Mouse (Mus musculus) brain, embryonic 14.5 days (tissue): Measurements from ENCODE around the gene Nln. TPM values are rescaled to one million over a fixed set of nuclear protein-coding genes. Genes with fewer than 3 reads are reported as not detected.

Source experiments
- DNase-seq: peaks from one replicate; pipeline ENCODE4 v3.0.0-alpha.2; 2011; ENCODE audit warnings: low read depth
- CTCF ChIP-seq: fragments of 200-500 bp; IDR thresholded peaks from 2 replicates; pipeline ENCODE4 v1.5.1; 2012; ENCODE audit warnings: inconsistent platforms, mild to moderate bottlenecking, moderate library complexity, borderline replicate concordance; ENCODE audit not compliant: insufficient read depth, insufficient read length; ENCODE audit errors: extremely low read depth
- POLR2A ChIP-seq: fragments of 200-500 bp; IDR thresholded peaks from 2 replicates; pipeline ENCODE4 v1.6.1; 2012; ENCODE audit warnings: mild to moderate bottlenecking, inconsistent platforms, borderline replicate concordance; ENCODE audit not compliant: poor library complexity, insufficient read depth, insufficient read length, severe bottlenecking; ENCODE audit errors: extremely low read depth
- polyA plus RNA-seq: library from polyadenylated mRNA; depleted of rRNA; stranded (reverse); fragments of >200 nt; gene quantifications from 2 replicates; pipeline ENCODE4 v1.2.3, GENCODE M21; 2012; rRNA removed

The Nln gene
- polyA plus RNA-seq, 1 experiment = 35.3 TPM

DNA sequence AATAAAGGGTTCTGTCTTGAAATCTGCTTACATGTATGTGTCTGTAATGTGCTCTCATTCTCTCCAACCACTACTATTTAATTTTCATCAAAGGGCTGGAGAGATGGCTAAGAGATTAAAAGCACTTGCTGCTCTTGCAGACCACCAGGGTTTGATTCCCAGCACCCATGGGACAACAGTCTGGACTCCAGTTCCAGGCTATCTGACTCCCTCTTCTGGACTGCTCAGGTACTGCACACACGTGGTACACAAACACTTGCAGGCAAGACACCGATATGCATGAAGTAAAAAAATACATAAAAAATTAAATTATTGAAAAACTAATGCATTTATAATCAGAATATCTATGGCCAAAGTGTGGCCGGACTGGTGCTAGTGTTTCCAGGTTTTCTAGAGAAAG lies 127.0 kb downstream of the Nln start:
- no peak for DNase-seq
- no peak for TF ChIP-seq CTCF
- no peak for TF ChIP-seq POLR2A

GRCm38 (mm10) chr13:103980414-103980813 lies 129.0 kb downstream of the Nln start:
- DNase-seq = no peak
- no peak for TF ChIP-seq POLR2A
- no peak for TF ChIP-seq CTCF

DNA sequence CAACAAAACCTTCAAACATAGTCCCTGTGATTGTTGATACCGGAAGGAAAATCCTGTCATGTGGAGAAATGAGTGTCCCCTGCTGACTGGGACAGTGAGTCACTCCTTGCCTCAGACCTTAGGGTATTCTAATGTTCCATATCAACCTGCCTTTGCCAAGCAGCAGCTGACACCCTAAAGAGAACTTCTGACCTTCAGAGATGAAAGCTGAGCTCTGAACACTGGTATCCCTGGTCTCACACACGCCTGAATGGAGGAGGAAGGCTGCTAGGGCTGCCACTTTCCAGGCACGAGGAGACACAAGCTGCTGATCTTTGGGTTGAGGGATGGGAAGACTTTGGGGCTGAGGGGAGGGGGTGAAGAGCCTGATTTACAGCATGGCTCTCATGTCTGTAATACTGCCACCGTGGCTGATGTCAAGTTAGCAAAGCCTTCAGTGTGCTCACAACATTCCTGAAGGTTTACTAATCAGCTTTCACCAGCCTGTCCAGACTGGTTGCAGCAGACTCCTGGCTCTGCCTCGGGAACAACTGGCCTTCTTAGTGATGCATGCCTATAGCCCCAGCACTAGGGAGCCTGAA lies 131.0 kb downstream of the Nln start:
- no peak for TF ChIP-seq CTCF
- TF ChIP-seq POLR2A = no peak
- no peak for DNase-seq

DNA sequence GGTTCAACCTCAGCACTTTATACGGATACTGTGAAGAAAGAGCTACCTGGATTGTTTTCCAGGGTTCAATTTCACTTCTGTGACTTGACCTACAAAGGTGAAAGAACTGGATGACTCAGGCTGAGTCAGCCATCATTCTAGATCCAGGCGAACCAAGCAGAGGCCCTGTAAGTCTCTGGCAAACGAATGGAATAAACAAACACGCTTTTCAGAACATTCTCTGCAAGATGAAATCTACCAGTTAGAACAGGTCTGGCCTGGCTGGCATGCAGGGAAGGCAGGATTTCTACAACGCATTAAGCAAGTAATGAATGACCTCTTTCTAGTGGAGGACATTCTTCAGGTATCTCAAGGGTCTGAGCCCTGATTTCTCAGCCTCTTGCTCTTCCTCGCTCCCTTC lies 131.6 kb downstream of the Nln start:
- no peak for DNase-seq
- TF ChIP-seq CTCF (no peak), POLR2A (no peak)

GRCm38 (mm10) chr13:103976181-103976724 lies 133.2 kb downstream of the Nln start:
- no peak for TF ChIP-seq POLR2A
- TF ChIP-seq CTCF = no peak
- DNase-seq = no peak

DNA sequence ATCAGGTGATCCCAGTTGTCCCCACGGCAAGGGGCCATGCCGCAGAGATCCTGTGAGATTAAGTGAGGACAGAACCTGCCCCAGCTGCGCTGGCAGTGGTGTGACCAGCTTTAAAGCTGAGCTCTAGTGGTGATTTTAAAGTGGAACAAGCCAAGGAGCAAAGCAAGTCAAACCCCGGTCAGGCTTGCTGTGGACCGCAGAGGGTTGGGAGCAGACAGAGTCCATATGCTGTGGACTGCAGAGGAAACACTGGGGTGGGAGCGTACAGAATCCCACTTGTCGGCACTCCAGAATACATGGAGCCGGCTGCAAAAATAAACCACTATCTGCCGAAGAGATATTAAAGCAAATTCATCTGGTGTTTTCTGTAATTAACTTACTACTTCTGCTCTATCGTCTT lies 134.3 kb downstream of the Nln start:
- TF ChIP-seq CTCF = no peak
- no peak for TF ChIP-seq POLR2A
- DNase-seq = no peak

- no peak for DNase-seq
- no peak for TF ChIP-seq POLR2A
- no peak for TF ChIP-seq CTCF
Observed at GRCm38 (mm10) chr13:103973977-103974376, 135.4 kb downstream of the Nln start.

Other genes starting within 250 kb of the Nln start
- 23.7 and 31.1 TPM in 2 replicates for gene Erbin, start 189.1 kb downstream of the Nln start, polyA plus RNA-seq
- 19.3 and 23.7 TPM in 2 replicates for gene Sgtb, start 127 bp upstream of the Nln start, polyA plus RNA-seq
- 21.8 and 26.3 TPM in 2 replicates for gene Trappc13, start 68.9 kb upstream of the Nln start, polyA plus RNA-seq
- 23.5 and 24.4 TPM in 2 replicates for gene Trim23, start 69.2 kb upstream of the Nln start, polyA plus RNA-seq
- gene Cenpk, start 119.0 kb upstream of the Nln start, polyA plus RNA-seq = 4.9 and 11.1 TPM in 2 replicates
- gene Ppwd1, start 119.2 kb upstream of the Nln start, polyA plus RNA-seq = 6.6 and 9.0 TPM in 2 replicates
- 5.5 TPM in 2 replicates for gene Adamts6, start 178.2 kb upstream of the Nln start, polyA plus RNA-seq